Mouse (Mus musculus): ENCODE results near the gene Pip5k1c. TPM values are rescaled to one million over a fixed set of nuclear protein-coding genes. Genes with fewer than 3 reads are reported as not detected.

The Pip5k1c gene
- polyA plus RNA-seq, 1 experiment from 2014 or later = 99.3 TPM

DNA sequence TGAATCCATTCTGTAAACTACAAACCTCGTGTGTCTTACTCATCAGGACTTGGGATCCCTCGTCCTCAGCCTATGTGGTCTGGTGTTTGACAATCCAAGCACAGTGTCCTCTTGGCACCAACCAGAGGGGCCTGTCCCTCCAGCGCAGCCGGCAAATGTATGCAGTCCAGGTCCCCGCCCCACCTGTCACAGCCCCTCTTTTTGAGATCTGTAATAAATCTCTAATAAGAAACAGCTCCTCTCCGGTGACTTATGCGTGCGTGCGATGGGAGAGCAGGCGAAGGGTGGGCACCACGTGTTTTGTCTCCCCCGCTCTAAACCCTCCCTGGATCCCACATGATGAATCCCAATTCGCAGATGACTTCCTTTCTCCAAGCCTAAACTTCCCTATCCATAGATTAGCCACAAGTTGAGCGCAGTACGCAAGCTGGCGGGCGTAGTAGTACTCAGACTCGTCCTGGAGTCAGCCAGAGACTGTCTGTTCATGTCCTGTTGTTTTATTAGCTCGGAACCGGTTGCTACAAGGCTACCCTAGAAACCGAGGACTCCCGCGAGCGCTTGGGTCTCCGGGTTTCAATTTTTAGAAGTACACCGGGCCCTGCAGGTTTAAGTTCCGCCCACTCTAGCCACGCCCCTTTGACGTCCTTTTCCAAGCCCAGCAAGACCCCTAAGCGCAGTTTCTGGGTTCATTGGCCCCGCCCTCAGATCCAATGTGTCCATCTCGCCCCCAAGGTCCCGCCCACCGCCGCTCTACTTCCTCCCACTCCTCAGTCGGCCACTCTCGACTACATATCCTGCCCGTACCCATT is 27.2 kb downstream of the Pip5k1c start:
- Histone ChIP-seq H3K4me1 (peaks cover 36% of the 10 kb centered on the region), H3K36me3 (peaks cover 60% of the 10 kb centered on the region), H3K9ac (peak overlapping the region; percentile 83), H3K9me3 (no peaks in the 10 kb centered on the region), H3K4me2 (replicated peaks) (peak overlapping the region; percentile 76), H3K27me3 (replicated peaks) (no peaks in the 10 kb centered on the region), H3K27ac (peak overlapping the region; percentile 47; the same call in 1 of the 2 replicates), H3K4me3 (peak overlapping the region; percentile 92)
- peak; percentile 2; the same call in 1 of the 2 replicates for ATAC-seq (ENCODE audit: low FRiP score, low read depth)
- WGBS = 1% methylated on average over 38 of the region's 38 CpGs

GRCm38 (mm10) chr10:81320550-81321347 is 28.0 kb downstream of the Pip5k1c start, which contains the start of gene Cactin:
Gene Cactin, plus strand, starts transcription at chr10:81321103.
- peak within 1 kb of the TSS; percentile 92 for H3K4me3 ChIP-seq
- H3K4me2 ChIP-seq (replicated peaks) = peak within 1 kb of the TSS; percentile 76
- H3K27ac ChIP-seq = peak within 1 kb of the TSS; percentile 80
- H3K9me3 ChIP-seq = no peaks in the 10 kb centered on the region
- peaks cover 36% of the 10 kb centered on the region for H3K4me1 ChIP-seq
- peak; percentile 92 for ATAC-seq (ENCODE audit: low FRiP score, low read depth)
- peak within 1 kb of the TSS; percentile 83 for H3K9ac ChIP-seq
- H3K27me3 ChIP-seq (replicated peaks) = no peaks in the 10 kb centered on the region
- under 1% methylated on average over 68 of the region's 68 CpGs for WGBS
- peaks cover 60% of the 10 kb centered on the region for H3K36me3 ChIP-seq

- H3K4me3 ChIP-seq = peak overlapping the region; percentile 92
- H3K27me3 ChIP-seq (replicated peaks) = no peaks in the 10 kb centered on the region
- H3K4me1 ChIP-seq = peaks cover 34% of the 10 kb centered on the region
- H3K27ac ChIP-seq = peak overlapping the region; percentile 80
- H3K9me3 ChIP-seq = no peaks in the 10 kb centered on the region
- peak overlapping the region; percentile 76 for H3K4me2 ChIP-seq (replicated peaks)
- H3K9ac ChIP-seq = peak overlapping the region; percentile 83
- 3% methylated on average over 20 of the region's 20 CpGs for WGBS
- H3K36me3 ChIP-seq = peaks cover 60% of the 10 kb centered on the region
- ATAC-seq (ENCODE audit: low FRiP score, low read depth) = peak; percentile 1; the same call in 1 of the 2 replicates
Measured at GRCm38 (mm10) chr10:81321436-81321835, 28.7 kb downstream of the Pip5k1c start.

DNA sequence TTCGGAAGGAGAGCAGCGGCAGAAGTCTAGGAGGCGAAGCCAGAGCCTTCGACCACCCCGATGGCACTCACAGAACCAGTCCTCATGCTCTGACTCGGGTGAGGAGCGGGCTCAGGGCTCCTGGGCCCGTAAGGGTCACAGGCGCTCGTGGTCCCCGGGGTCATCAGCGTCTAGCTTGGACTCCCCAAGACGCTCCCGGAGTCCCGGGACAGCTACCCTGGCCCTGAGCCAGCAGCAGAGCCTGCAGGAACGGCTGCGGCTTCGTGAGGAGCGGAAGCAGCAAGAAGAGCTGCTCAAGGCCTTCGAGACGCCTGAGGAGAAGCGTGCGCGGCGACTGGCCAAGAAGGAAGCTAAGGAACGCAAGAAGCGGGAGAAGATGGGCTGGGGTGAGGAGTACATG is 29.7 kb downstream of the Pip5k1c start:
- WGBS = 96% methylated on average over 27 of the region's 27 CpGs
- H3K27me3 ChIP-seq (replicated peaks) = no peaks in the 10 kb centered on the region
- no peak overlapping the region for H3K27ac ChIP-seq
- peaks cover 66% of the 10 kb centered on the region for H3K36me3 ChIP-seq
- H3K4me2 ChIP-seq (replicated peaks) = peak overlapping the region; percentile 76
- H3K4me3 ChIP-seq = peak overlapping the region; percentile 7; the same call in 1 of the 2 replicates
- no peak overlapping the region for H3K9ac ChIP-seq
- no peak for ATAC-seq (ENCODE audit: low FRiP score, low read depth)
- H3K4me1 ChIP-seq = peaks cover 26% of the 10 kb centered on the region
- H3K9me3 ChIP-seq = no peaks in the 10 kb centered on the region

DNA sequence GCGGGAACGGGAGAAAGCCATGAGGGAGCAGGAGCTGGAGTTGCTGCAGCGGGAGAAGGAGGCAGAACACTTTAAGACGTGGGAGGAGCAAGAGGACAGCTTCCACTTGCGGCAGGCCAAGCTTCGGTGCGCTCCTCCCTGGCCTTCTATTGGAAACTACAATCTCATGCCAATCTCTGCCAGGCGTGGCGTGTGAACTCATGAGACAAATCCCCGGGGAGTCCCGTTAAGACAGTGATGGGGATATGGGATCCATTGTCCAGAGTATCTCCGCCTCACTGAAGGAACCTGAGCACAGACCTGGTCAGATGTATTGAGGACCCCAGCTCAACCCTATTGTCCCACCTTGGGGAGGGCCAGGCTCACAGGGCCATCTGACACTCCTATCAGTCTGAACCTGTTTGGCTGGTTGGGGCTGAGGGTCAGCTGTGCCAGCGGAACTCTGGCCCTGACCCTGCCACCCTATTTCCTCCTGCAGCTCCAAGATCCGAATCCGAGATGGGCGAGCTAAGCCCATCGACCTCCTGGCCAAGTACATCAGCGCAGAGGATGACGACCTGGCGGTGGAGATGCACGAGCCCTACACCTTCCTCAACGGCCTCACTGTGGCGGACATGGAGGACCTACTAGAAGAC is 30.5 kb downstream of the Pip5k1c start:
- Histone ChIP-seq H3K9ac (no peak overlapping the region), H3K36me3 (peaks cover 62% of the 10 kb centered on the region), H3K4me1 (peaks cover 27% of the 10 kb centered on the region), H3K9me3 (no peaks in the 10 kb centered on the region), H3K27ac (no peak overlapping the region), H3K4me3 (no peak overlapping the region), H3K27me3 (replicated peaks) (no peaks in the 10 kb centered on the region), H3K4me2 (replicated peaks) (no peak overlapping the region)
- ATAC-seq (ENCODE audit: low FRiP score, low read depth) = no peak
- 92% methylated on average over 23 of the region's 23 CpGs for WGBS

DNA sequence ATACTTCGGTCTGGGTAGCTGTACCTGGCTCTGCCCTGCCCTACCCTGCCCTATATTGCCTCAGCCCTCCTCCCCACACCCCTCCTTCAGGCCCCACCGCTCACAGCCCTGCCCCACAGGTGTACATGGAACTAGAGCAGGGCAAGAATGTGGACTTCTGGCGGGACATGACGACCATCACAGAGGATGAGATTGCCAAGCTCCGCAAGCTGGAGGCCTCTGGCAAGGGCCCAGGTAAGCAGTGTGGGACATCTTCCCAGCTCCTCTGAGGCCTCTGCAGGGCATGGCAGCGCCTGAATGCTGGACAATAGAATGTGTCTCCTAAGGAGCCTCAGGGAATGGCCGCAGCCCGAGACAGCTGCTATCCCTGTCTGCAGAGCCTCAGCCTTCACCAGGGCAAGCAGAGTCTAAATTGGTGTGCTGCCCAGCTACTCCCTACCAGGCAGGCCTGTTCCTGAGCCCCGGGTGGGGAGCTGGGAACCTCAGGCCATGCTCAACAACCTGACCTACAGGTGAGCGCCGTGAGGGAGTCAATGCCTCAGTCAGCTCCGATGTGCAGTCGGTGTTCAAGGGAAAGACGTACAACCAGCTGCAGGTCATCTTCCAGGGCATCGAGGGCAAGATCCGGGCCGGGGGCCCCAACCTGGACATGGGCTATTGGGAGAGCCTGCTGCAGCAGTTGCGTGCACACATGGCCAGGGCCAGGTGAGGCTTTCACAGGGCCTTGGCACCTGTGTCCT is 31.2 kb downstream of the Pip5k1c start:
- Histone ChIP-seq H3K4me1 (peaks cover 27% of the 10 kb centered on the region), H3K27me3 (replicated peaks) (no peaks in the 10 kb centered on the region), H3K36me3 (peaks cover 57% of the 10 kb centered on the region), H3K9ac (no peak overlapping the region), H3K4me2 (replicated peaks) (no peak overlapping the region), H3K4me3 (0 out of 2 replicates have a peak overlapping the region, but pooled peaks have one; percentile 1), H3K27ac (no peak overlapping the region), H3K9me3 (no peaks in the 10 kb centered on the region)
- 96% methylated on average over 18 of the region's 18 CpGs for WGBS
- ATAC-seq (ENCODE audit: low FRiP score, low read depth) = no peak

DNA sequence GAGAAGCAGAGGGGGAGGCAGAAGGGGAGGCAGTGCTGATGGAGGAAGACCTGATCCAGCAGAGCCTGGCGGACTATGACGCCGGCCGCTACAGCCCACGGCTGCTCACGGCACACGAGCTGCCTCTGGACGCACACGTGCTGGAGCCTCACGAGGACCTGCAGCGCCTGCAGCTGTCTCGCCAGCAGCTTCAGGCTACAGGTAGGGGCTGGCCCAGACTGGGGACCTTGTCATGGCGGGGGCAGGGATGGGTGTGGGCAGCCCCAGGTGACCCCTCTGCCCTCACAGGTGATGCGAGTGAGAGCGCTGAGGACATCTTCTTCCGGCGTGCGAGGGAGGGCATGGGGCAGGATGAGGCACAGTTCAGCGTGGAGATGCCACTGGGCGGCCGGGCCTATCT is 32.4 kb downstream of the Pip5k1c start:
- Histone ChIP-seq H3K9ac (no peak overlapping the region), H3K27ac (no peak overlapping the region), H3K27me3 (replicated peaks) (no peaks in the 10 kb centered on the region), H3K4me3 (no peak overlapping the region), H3K9me3 (no peaks in the 10 kb centered on the region), H3K36me3 (peaks cover 57% of the 10 kb centered on the region), H3K4me2 (replicated peaks) (no peak overlapping the region), H3K4me1 (peaks cover 16% of the 10 kb centered on the region)
- no peak for ATAC-seq (ENCODE audit: low FRiP score, low read depth)
- WGBS = 94% methylated on average over 21 of the region's 21 CpGs

DNA sequence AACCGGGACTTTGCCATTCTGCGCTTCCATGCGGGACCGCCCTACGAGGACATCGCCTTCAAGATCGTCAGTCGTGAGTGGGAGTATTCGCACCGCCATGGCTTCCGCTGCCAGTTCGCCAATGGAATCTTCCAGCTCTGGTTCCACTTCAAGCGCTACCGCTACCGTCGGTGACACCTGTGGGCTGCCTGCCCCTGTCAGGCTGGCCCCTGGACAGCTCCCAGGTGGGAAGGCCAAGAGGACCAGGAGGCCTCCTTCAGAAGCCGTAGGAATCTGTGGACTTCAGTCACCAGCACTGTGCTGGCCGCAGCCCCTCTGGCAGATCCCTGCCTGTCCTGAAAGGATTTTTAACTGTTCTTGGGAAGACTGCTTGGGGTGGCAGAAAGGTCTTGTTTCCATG is 33.0 kb downstream of the Pip5k1c start:
- 97% methylated on average over 18 of the region's 18 CpGs for WGBS
- ATAC-seq (ENCODE audit: low FRiP score, low read depth) = no peak
- H3K27me3 ChIP-seq (replicated peaks) = peaks cover 4% of the 10 kb centered on the region; the same call in 1 of the 2 replicates
- peaks cover 16% of the 10 kb centered on the region for H3K4me1 ChIP-seq
- no peak overlapping the region for H3K27ac ChIP-seq
- no peak overlapping the region for H3K4me3 ChIP-seq
- H3K9ac ChIP-seq = no peak overlapping the region
- H3K9me3 ChIP-seq = no peaks in the 10 kb centered on the region
- peaks cover 57% of the 10 kb centered on the region for H3K36me3 ChIP-seq
- H3K4me2 ChIP-seq (replicated peaks) = no peak overlapping the region

DNA sequence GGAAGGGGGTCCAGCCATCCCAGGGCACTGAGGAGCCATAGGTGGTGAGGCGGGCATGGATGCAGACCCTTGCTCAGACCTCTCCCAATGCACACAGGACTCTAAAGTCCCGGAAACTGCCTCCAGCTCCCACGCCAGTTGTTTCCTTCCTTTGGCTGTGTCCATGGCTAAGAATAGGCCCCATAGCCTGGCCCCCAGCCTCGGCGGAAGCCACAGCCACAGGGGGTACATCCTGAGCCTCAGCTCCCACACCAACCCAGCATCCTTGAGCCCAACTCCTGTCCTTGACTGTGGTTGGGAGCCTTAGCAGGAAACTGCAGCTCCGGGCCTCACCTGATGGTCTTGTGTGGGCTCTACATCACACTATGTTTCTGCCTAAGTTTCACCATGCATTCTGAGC is 34.1 kb downstream of the Pip5k1c start:
- Histone ChIP-seq H3K27ac (no peak overlapping the region), H3K27me3 (replicated peaks) (peaks cover 9% of the 10 kb centered on the region; the same call in 1 of the 2 replicates), H3K9ac (no peak overlapping the region), H3K9me3 (no peaks in the 10 kb centered on the region), H3K36me3 (peaks cover 57% of the 10 kb centered on the region), H3K4me2 (replicated peaks) (no peak overlapping the region), H3K4me3 (no peak overlapping the region), H3K4me1 (peaks cover 13% of the 10 kb centered on the region)
- ATAC-seq (ENCODE audit: low FRiP score, low read depth) = no peak
- 74% methylated on average over 6 of the region's 6 CpGs for WGBS

- Histone ChIP-seq H3K27me3 (replicated peaks) (peaks cover 19% of the 10 kb centered on the region), H3K9me3 (no peaks in the 10 kb centered on the region), H3K27ac (no peak overlapping the region), H3K4me3 (no peak overlapping the region), H3K9ac (no peak overlapping the region), H3K4me2 (replicated peaks) (no peak overlapping the region), H3K4me1 (0 out of 2 replicates have a peak, but pooled peaks cover 11% of the 10 kb centered on the region), H3K36me3 (peaks cover 49% of the 10 kb centered on the region)
- 38% methylated on average over 2 of the region's 2 CpGs for WGBS
- ATAC-seq (ENCODE audit: low FRiP score, low read depth) = no peak
Measured at GRCm38 (mm10) chr10:81327959-81328358, 35.2 kb downstream of the Pip5k1c start.

- Histone ChIP-seq H3K9ac (no peak within 1 kb of the TSS), H3K4me3 (no peak within 1 kb of the TSS), H3K4me1 (0 out of 2 replicates have a peak, but pooled peaks cover 11% of the 10 kb centered on the region), H3K36me3 (peaks cover 45% of the 10 kb centered on the region), H3K27ac (no peak within 1 kb of the TSS), H3K9me3 (no peaks in the 10 kb centered on the region), H3K4me2 (replicated peaks) (peak within 1 kb of the TSS; percentile 22; the same call in 1 of the 2 replicates), H3K27me3 (replicated peaks) (peaks cover 24% of the 10 kb centered on the region)
- ATAC-seq (ENCODE audit: low FRiP score, low read depth) = no peak
- 8% methylated on average over 10 of the region's 10 CpGs for WGBS
Measured at GRCm38 (mm10) chr10:81328386-81328785, 35.6 kb downstream of the Pip5k1c start, which contains the start of gene Tbxa2r. Gene Tbxa2r, plus strand, starts transcription at chr10:81328731.
